In the genomic region with DNA sequence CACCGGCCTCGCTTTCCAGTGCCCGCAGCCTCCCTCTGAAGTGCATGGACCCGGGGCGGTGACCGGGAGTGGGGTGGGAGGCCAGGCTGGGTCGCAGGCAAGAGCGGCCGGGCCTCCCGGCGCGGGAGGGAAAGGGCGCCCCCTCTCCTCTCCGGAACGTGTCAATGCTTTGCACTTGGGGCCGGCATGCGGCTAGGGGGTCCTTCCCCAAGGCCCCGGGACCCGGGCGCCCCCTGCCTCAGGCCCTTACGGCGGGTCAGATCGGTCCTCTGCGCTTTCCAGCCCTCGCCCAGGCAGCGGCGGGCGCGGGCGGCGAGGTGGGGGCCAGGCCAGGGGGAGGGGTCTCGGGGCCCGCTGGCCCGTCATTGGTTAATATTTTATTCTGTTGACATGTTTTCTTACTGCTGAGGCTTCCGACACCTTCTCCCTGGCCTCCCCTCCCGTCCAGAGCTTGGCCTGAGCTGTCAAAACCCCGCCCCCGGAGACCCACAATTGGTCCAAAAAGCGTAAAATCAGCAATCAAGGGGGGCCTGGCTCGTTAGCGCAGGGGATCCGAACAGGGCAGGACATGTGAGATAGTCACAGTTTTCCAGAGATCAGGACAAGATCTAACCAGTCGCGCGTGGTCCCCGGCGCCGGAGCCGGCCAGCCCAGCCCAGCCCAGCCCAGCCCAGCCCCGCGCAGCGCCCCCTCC, we compare ENCODE assay signal across 8 mouse cellular contexts. TPM values are rescaled to one million over a fixed set of nuclear protein-coding genes. Genes with fewer than 3 reads are reported as not detected.
DNase-seq lines count a peak whose midpoint lies in the region; ATAC-seq and TF ChIP-seq lines count a peak whose summit lies in the region.

A gene (plus strand): TSS at position 321 of the 694 bp plus-strand sequence.

- ATAC-seq in intestine, embryonic 16.5 days: peak; percentile 68
- ATAC-seq in liver, postnatal 0 days: peak; percentile 47
- no peak for ATAC-seq in megakaryocyte progenitor cell, adult 5-6 weeks (replicated peaks; ENCODE audit: poor library complexity)

- H3K4me1 ChIP-seq in E14TG2a.4 (replicated peaks; ENCODE audit: low read depth, low read length): peaks cover 49% of the 10 kb centered on the region
- H3K4me1 ChIP-seq in bone marrow macrophage, adult 2 months (ENCODE audit: control insufficient read depth, insufficient read depth, low read length): no peaks in the 10 kb centered on the region
- peaks cover 25% of the 10 kb centered on the region for H3K4me1 ChIP-seq in intestine, embryonic 16.5 days (ENCODE audit: control insufficient read depth, insufficient read depth, low read length)
- H3K4me1 ChIP-seq in liver, postnatal 0 days (ENCODE audit: insufficient read depth): peaks cover 15% of the 10 kb centered on the region
- H3K4me1 ChIP-seq in cerebellum, adult 2 months (ENCODE audit: control insufficient read depth, insufficient read depth, low read length): no peaks in the 10 kb centered on the region

- H3K4me2 ChIP-seq in intestine, embryonic 16.5 days (ENCODE audit: low read depth, low read length): peak within 1 kb of the TSS; percentile 98
- H3K4me2 ChIP-seq in liver, postnatal 0 days (ENCODE audit: low read depth, low read length): peak within 1 kb of the TSS; percentile 62

- no peaks in the 10 kb centered on the region for H3K9me3 ChIP-seq in E14TG2a.4 (ENCODE audit: low read length)
- H3K9me3 ChIP-seq in intestine, embryonic 16.5 days (ENCODE audit: control insufficient read depth, low read length): no peaks in the 10 kb centered on the region
- H3K9me3 ChIP-seq in liver, postnatal 0 days (ENCODE audit: low read length): no peaks in the 10 kb centered on the region

- peak; percentile 54 to 79 for DNase-seq in gastrocnemius, postnatal 4 days (ENCODE audit: low spot score in 2 of 2)
- peak; percentile 56 for DNase-seq in liver, postnatal 0 days
- DNase-seq in retina, embryonic 14.5 days (ENCODE audit: low spot score): peak; percentile 94
- no peak for DNase-seq in cerebellum, adult 2 months

- TF ChIP-seq POLR2A in bone marrow macrophage, adult 2 months (IDR thresholded peaks at IDR 0.05; ENCODE audit: borderline replicate concordance, low read depth, low read length): no peak
- TF ChIP-seq POLR2A in cerebellum, adult 2 months (IDR thresholded peaks at IDR 0.05; ENCODE audit: borderline replicate concordance, insufficient read depth, low read length): no peak

- H3K27me3 ChIP-seq in E14TG2a.4 (ENCODE audit: insufficient read depth, low read length): peaks cover 94% of the 10 kb centered on the region
- H3K27me3 ChIP-seq in intestine, embryonic 16.5 days (replicated peaks; ENCODE audit: control insufficient read depth, insufficient read depth, low read length): peaks cover 74% of the 10 kb centered on the region
- H3K27me3 ChIP-seq in liver, postnatal 0 days (ENCODE audit: insufficient read depth, low read length): peaks cover 93% of the 10 kb centered on the region
- peaks cover 32% of the 10 kb centered on the region; the same call in 1 of the 2 replicates for H3K27me3 ChIP-seq in cerebellum, adult 2 months (ENCODE audit: control insufficient read depth, insufficient read depth, low read length)

- no peak within 1 kb of the TSS for H3K27ac ChIP-seq in bone marrow macrophage, adult 2 months (ENCODE audit: insufficient read depth, low read depth, low read length)
- H3K27ac ChIP-seq in intestine, embryonic 16.5 days (ENCODE audit: low read length): peak within 1 kb of the TSS; percentile 79
- peak within 1 kb of the TSS; percentile 76 for H3K27ac ChIP-seq in liver, postnatal 0 days (ENCODE audit: low read depth)
- H3K27ac ChIP-seq in cerebellum, adult 2 months (ENCODE audit: insufficient read depth, low read length): no peak within 1 kb of the TSS

- no peak for TF ChIP-seq EP300 in liver, postnatal 0 days (IDR thresholded peaks at IDR 0.05; ENCODE audit: low read depth)

- 0% methylated on average over 43 of the region's 52 CpGs for WGBS in intestine, embryonic 16.5 days
- 2% methylated on average over 46 of the region's 52 CpGs for WGBS in liver, postnatal 0 days (ENCODE audit: insufficient replicate concordance)
- 2% methylated on average over 45 of the region's 52 CpGs for WGBS in cerebellum, adult 2 months

- peak within 1 kb of the TSS; percentile 76 for H3K9ac ChIP-seq in intestine, embryonic 16.5 days (ENCODE audit: low read depth, low read length)
- peak within 1 kb of the TSS; percentile 57 for H3K9ac ChIP-seq in liver, postnatal 0 days (replicated peaks)

- H3K4me3 ChIP-seq in E14TG2a.4 (replicated peaks; ENCODE audit: low read length): peak within 1 kb of the TSS; percentile 79
- H3K4me3 ChIP-seq in bone marrow macrophage, adult 2 months (ENCODE audit: insufficient read depth, low read length): peak within 1 kb of the TSS; percentile 49
- peak within 1 kb of the TSS; percentile 61 for H3K4me3 ChIP-seq in intestine, embryonic 16.5 days (ENCODE audit: low read length)
- peak within 1 kb of the TSS; percentile 52 for H3K4me3 ChIP-seq in liver, postnatal 0 days (ENCODE audit: low read depth, low read length)
- H3K4me3 ChIP-seq in cerebellum, adult 2 months (replicated peaks; ENCODE audit: insufficient read depth, low read depth, low read length): no peak within 1 kb of the TSS

- no peaks in the 10 kb centered on the region for H3K36me3 ChIP-seq in E14TG2a.4 (ENCODE audit: insufficient read depth, low read length)
- H3K36me3 ChIP-seq in intestine, embryonic 16.5 days (ENCODE audit: control insufficient read depth, insufficient read depth, low read length): no peaks in the 10 kb centered on the region
- no peaks in the 10 kb centered on the region for H3K36me3 ChIP-seq in liver, postnatal 0 days (replicated peaks; ENCODE audit: insufficient read depth, low read length)

- no peak for TF ChIP-seq CTCF in E14TG2a.4 (conservative IDR thresholded peaks at IDR 0.05; ENCODE audit: low read length)
- TF ChIP-seq CTCF in bone marrow macrophage, adult 2 months (IDR thresholded peaks at IDR 0.05; ENCODE audit: low read depth, low read length): no peak
- TF ChIP-seq CTCF in liver, postnatal 0 days (IDR thresholded peaks at IDR 0.05; ENCODE audit: low read depth): peak; percentile 16; the same call in 1 of the 2 replicates
- no peak for TF ChIP-seq CTCF in cerebellum, adult 2 months (IDR thresholded peaks at IDR 0.05; ENCODE audit: borderline replicate concordance, insufficient read depth, low read depth, low read length)

RNA-seq across cellular contexts. Expression of the gene that starts here (rescaled TPM):
- 0.20 TPM in 1 of 2 replicates, not detected in the other for polyA plus RNA-seq in bone marrow macrophage, adult 2 months (2012; ENCODE audit: insufficient read depth, insufficient read length, missing spikeins)
- 10 to 100 TPM; 17.1 to 20.8 TPM for total RNA-seq in gastrocnemius, postnatal 4 days (2021)
- 1.7 and 2.2 TPM in 2 replicates for polyA plus RNA-seq in intestine, embryonic 16.5 days (2015; fragmentation: Nextera tagmentation; extraction: Ambion mirVana)
- polyA plus RNA-seq in liver, postnatal 0 days (2015; fragmentation: Nextera tagmentation; extraction: Ambion mirVana): 0.66 and 0.75 TPM in 2 replicates
- polyA plus RNA-seq in cerebellum, adult 2 months (2012; rRNA removed): 3.2 and 3.5 TPM in 2 replicates
- 0.10 TPM in 1 of 2 replicates, not detected in the other for total RNA-seq in megakaryocyte progenitor cell, adult 5-6 weeks (2015)
- total RNA-seq in megakaryocyte progenitor cell, adult 5-6 weeks (2017): not detected in 2 replicates

Comparison
In these comparisons a context has a peak if more than half of its experiments do, and no peak if none do; other contexts are left out.
1. RNA of the gene that starts here (total RNA-seq): 17.1 to 20.8 TPM in gastrocnemius, postnatal 4 days; 0.10 TPM in megakaryocyte progenitor cell, adult 5-6 weeks; every median in the first group is over 10 times any median in the second.
2. Peak in DNase-seq, ATAC-seq, H3K4me3 ChIP-seq, H3K27ac ChIP-seq, H3K9ac ChIP-seq and H3K4me2 ChIP-seq in liver, postnatal 0 days; RNA of the gene not detected or under 1 TPM.
3. DNase-seq: peak in gastrocnemius, postnatal 4 days (2 of 2) and retina, embryonic 14.5 days (single experiment); none in cerebellum, adult 2 months (0 of 2).